Mouse (Mus musculus): ENCODE results near the gene Abhd5.

Abhd5 gene

GRCm38 (mm10) chr9:122346059-122346458, 5.3 kb upstream of the Abhd5 start:
- no peak for DNase-seq (ENCODE audit: low read depth in 2 of 2, low spot score in 2 of 2)

- no peak for DNase-seq (ENCODE audit: low read depth in 2 of 2, low spot score in 2 of 2)
These were observed 3.5 kb upstream of the Abhd5 start for GRCm38 (mm10) chr9:122347882-122348281.

- DNase-seq (ENCODE audit: low read depth in 2 of 2, low spot score in 2 of 2): no peak
These were observed 2.1 kb upstream of the Abhd5 start for GRCm38 (mm10) chr9:122349286-122349685.

- no peak for DNase-seq (ENCODE audit: low read depth in 2 of 2, low spot score in 2 of 2)
These were observed 845 bp upstream of the Abhd5 start for GRCm38 (mm10) chr9:122350396-122351130.

GRCm38 (mm10) chr9:122352025-122352392, 601 bp downstream of the Abhd5 start:
- no peak for DNase-seq (ENCODE audit: low read depth in 2 of 2, low spot score in 2 of 2)

GRCm38 (mm10) chr9:122352911-122353310, 1.5 kb downstream of the Abhd5 start:
- DNase-seq (ENCODE audit: low read depth in 2 of 2, low spot score in 2 of 2): no peak

- DNase-seq (ENCODE audit: low read depth in 2 of 2, low spot score in 2 of 2): no peak
These were observed 2.8 kb downstream of the Abhd5 start for GRCm38 (mm10) chr9:122354240-122354639.

GRCm38 (mm10) chr9:122357073-122357472, 5.7 kb downstream of the Abhd5 start:
- no peak for DNase-seq (ENCODE audit: low read depth in 2 of 2, low spot score in 2 of 2)

GRCm38 (mm10) chr9:122357626-122358025, 6.2 kb downstream of the Abhd5 start:
- DNase-seq (ENCODE audit: low read depth in 2 of 2, low spot score in 2 of 2): no peak

GRCm38 (mm10) chr9:122364171-122364570, 12.8 kb downstream of the Abhd5 start:
- DNase-seq (ENCODE audit: low read depth in 2 of 2, low spot score in 2 of 2): no peak

- no peak for DNase-seq (ENCODE audit: low read depth in 2 of 2, low spot score in 2 of 2)
These were observed 18.9 kb downstream of the Abhd5 start for GRCm38 (mm10) chr9:122370292-122370794.

GRCm38 (mm10) chr9:122372506-122372905, 21.1 kb downstream of the Abhd5 start:
- DNase-seq (ENCODE audit: low read depth in 2 of 2, low spot score in 2 of 2): no peak

- DNase-seq (ENCODE audit: low read depth in 2 of 2, low spot score in 2 of 2): no peak
These were observed 21.6 kb downstream of the Abhd5 start for GRCm38 (mm10) chr9:122372991-122373390.

- no peak for DNase-seq (ENCODE audit: low read depth in 2 of 2, low spot score in 2 of 2)
These were observed 27.6 kb downstream of the Abhd5 start for GRCm38 (mm10) chr9:122378986-122379385.

GRCm38 (mm10) chr9:122380959-122381358, 29.6 kb downstream of the Abhd5 start:
- no peak for DNase-seq (ENCODE audit: low read depth in 2 of 2, low spot score in 2 of 2)

- no peak for DNase-seq (ENCODE audit: low read depth in 2 of 2, low spot score in 2 of 2)
These were observed 30.6 kb downstream of the Abhd5 start for GRCm38 (mm10) chr9:122382006-122382405.

GRCm38 (mm10) chr9:122386015-122386414, 34.6 kb downstream of the Abhd5 start:
- no peak for DNase-seq (ENCODE audit: low read depth in 2 of 2, low spot score in 2 of 2)

GRCm38 (mm10) chr9:122389287-122389920, 38.0 kb downstream of the Abhd5 start:
- no peak for DNase-seq (ENCODE audit: low read depth in 2 of 2, low spot score in 2 of 2)

GRCm38 (mm10) chr9:122395816-122396215, 44.4 kb downstream of the Abhd5 start:
- no peak for DNase-seq (ENCODE audit: low read depth in 2 of 2, low spot score in 2 of 2)

- DNase-seq (ENCODE audit: low read depth in 2 of 2, low spot score in 2 of 2): no peak
These were observed 45.7 kb downstream of the Abhd5 start for GRCm38 (mm10) chr9:122397156-122397555.

- peak; percentile 11 to 30 for DNase-seq (ENCODE audit: low read depth in 2 of 2, low spot score in 2 of 2)
These were observed 47.3 kb downstream of the Abhd5 start for GRCm38 (mm10) chr9:122398746-122399145.

- DNase-seq (ENCODE audit: low read depth in 2 of 2, low spot score in 2 of 2): no peak
These were observed 49.8 kb downstream of the Abhd5 start for GRCm38 (mm10) chr9:122401239-122401638.
